Mouse (Mus musculus) cerebellum, adult 2 months (tissue): ENCODE measurements at regions not wholly inside any gene's neighbourhood (a gene's known extent, or its start where the extent isn't known, plus 50 kb on each side); places are given as distances from the start of the nearest gene placed in this dataset.

Source experiments
- CTCF ChIP-seq: fragments of 200-500 bp; IDR thresholded peaks from 2 replicates; pipeline ENCODE4 v1.5.1; 2011; ENCODE audit warnings: low read depth, mild to moderate bottlenecking, control low read depth, low read length, moderate library complexity, borderline replicate concordance; ENCODE audit not compliant: insufficient read depth
- POLR2A ChIP-seq: fragments of 200-500 bp; IDR thresholded peaks from 2 replicates; pipeline ENCODE4 v1.6.1; 2011; ENCODE audit warnings: low read length, control low read depth, borderline replicate concordance; ENCODE audit not compliant: insufficient read depth

GRCm38 (mm10) chr5:73912149-73912548, 156.1 kb downstream of the Usp46 start:
- TF ChIP-seq CTCF (no peak), POLR2A (no peak)
